Mouse (Mus musculus) midbrain, postnatal 0 days (tissue): ENCODE results near the gene Deup1. TPM values are rescaled to one million over a fixed set of nuclear protein-coding genes. Genes with fewer than 3 reads are reported as not detected.

ENCODE experiments used
- ATAC-seq: fragments of 200-750 bp; cut with Nextera tagmentation; 2 replicates; pipeline ENCODE4 v1.8.0; 2017; ENCODE audit warnings: moderate number of reproducible peaks, mild to moderate bottlenecking, moderate TSS enrichment, moderate library complexity; ENCODE audit not compliant: low FRiP score
- DNase-seq: peaks from one replicate; pipeline ENCODE4 v3.0.0-alpha.2; 2015; ENCODE audit warnings: low spot score
- H3K27ac ChIP-seq: fragments of 300-500 bp; sonication (generic); 2 replicates; pipeline ENCODE4 v1.5.1; 2014; ENCODE audit warnings: low read depth, mild to moderate bottlenecking, low read length, mixed read lengths
- H3K27me3 ChIP-seq: fragments of 300-500 bp; sonication (generic); 2 replicates; pipeline ENCODE4 v1.6.1; 2014; ENCODE audit warnings: low read length, control low read depth, mixed read lengths; ENCODE audit not compliant: insufficient read depth
- H3K36me3 ChIP-seq: fragments of 300-500 bp; sonication (generic); 2 replicates; pipeline ENCODE4 v1.6.1; 2014; ENCODE audit warnings: low read length, control low read depth, mixed read lengths; ENCODE audit not compliant: insufficient read depth
- H3K4me1 ChIP-seq: fragments of 300-500 bp; sonication (generic); 2 replicates; pipeline ENCODE4 v1.6.1; 2014; ENCODE audit warnings: mild to moderate bottlenecking, control low read depth, antibody characterized with exemption, low read length, mixed read lengths; ENCODE audit not compliant: insufficient read depth
- H3K4me2 ChIP-seq: fragments of 300-500 bp; sonication (generic); 2 replicates; pipeline ENCODE4 v1.6.1; 2014; ENCODE audit warnings: low read depth, mild to moderate bottlenecking, low read length, mixed read lengths; ENCODE audit not compliant: poor library complexity, severe bottlenecking
- H3K4me3 ChIP-seq: fragments of 300-500 bp; sonication (generic); 2 replicates; pipeline ENCODE4 v1.5.1; 2014; ENCODE audit warnings: low read depth, mild to moderate bottlenecking, low read length, moderate library complexity
- H3K9ac ChIP-seq: fragments of 300-500 bp; sonication (generic); replicated peaks from 2 replicates; pipeline ENCODE4 v1.6.1; 2014; ENCODE audit warnings: mild to moderate bottlenecking, low read length, moderate library complexity, mixed read lengths; ENCODE audit not compliant: poor library complexity, severe bottlenecking
- H3K9me3 ChIP-seq: fragments of 300-500 bp; sonication (generic); 2 replicates; pipeline ENCODE4 v1.6.1; 2016; ENCODE audit warnings: low read length, control low read depth
- CTCF ChIP-seq: IDR thresholded peaks from 2 replicates; pipeline ENCODE4 v1.5.1; 2016; ENCODE audit warnings: antibody characterized with exemption, mild to moderate bottlenecking
- WGBS: fragments of 180-500 bp; shearing (Covaris S2); extraction: QIAGEN DNeasy Blood & Tissue Kit; methylation state at CpG from one replicate; pipeline ENCODE4 v1.1.7; 2014; 5-methylcytosine and 5-hydroxymethylcytosine counted together
- polyA plus RNA-seq: library from polyadenylated mRNA; unstranded; fragments of >200 nt; fragmentation: Nextera tagmentation; extraction: Ambion mirVana; gene quantifications from 2 replicates; pipeline ENCODE4 v1.2.1, GENCODE M21; 2015
- total RNA-seq: library from RNA; depleted of rRNA; stranded (reverse); fragments of >200 nt; gene quantifications from 2 replicates; pipeline ENCODE4 v1.2.3, GENCODE M21; 2014

Deup1 gene
- total and polyA plus RNA-seq, 2 experiments from 2014 or later, result 2.4 to 2.7 TPM

DNA sequence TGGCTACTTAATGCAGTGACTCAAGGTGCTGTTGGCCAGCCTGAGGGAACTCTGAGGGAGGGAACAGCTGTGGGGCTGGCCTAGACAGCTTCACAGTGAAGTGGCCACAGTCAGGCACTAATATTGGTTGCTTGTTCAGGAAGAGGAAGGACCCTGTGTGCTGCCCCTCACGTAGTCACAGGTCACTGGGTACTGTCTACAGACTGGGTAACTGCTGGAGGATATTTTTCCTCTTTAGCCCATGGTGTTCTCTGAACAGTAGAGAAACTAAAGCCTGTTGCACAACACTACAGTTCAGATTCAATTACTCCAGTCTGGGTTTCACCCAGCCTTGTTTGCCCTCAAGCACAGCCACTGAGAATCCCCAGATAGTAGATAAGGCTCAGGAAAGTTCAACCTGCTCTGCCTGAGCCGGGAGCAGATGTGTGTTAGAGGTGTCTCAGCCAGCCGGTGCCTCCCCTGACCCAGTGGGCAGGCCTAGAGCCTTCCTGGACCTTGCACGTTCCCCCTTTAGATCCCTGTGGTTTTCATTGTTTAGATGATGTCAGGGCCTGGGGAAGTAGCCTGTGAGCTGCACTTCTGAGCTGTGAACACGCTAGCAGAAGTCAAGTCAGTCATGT lies 85.9 kb downstream of the Deup1 start:
- Histone ChIP-seq H3K36me3 (0 out of 2 replicates have a peak, but pooled peaks cover 4% of the 10 kb centered on the region), H3K4me2 (no peak overlapping the region), H3K4me1 (no peaks in the 10 kb centered on the region), H3K27ac (no peak overlapping the region), H3K9me3 (no peaks in the 10 kb centered on the region), H3K9ac (no peak overlapping the region), H3K27me3 (no peaks in the 10 kb centered on the region), H3K4me3 (no peak overlapping the region)
- 78% methylated on average over 5 of the region's 5 CpGs for WGBS
- ATAC-seq (no peak), DNase-seq (no peak)
- no peak for TF ChIP-seq CTCF

GRCm38 (mm10) chr9:15538979-15539533 lies 88.7 kb downstream of the Deup1 start:
- Histone ChIP-seq H3K27ac (no peak overlapping the region), H3K4me3 (no peak overlapping the region), H3K36me3 (no peaks in the 10 kb centered on the region), H3K4me1 (no peaks in the 10 kb centered on the region), H3K27me3 (no peaks in the 10 kb centered on the region), H3K9me3 (no peaks in the 10 kb centered on the region), H3K4me2 (no peak overlapping the region), H3K9ac (no peak overlapping the region)
- WGBS, result 88% methylated on average over 8 of the region's 8 CpGs
- TF ChIP-seq CTCF, result no peak
- DNase-seq (no peak), ATAC-seq (no peak)

DNA sequence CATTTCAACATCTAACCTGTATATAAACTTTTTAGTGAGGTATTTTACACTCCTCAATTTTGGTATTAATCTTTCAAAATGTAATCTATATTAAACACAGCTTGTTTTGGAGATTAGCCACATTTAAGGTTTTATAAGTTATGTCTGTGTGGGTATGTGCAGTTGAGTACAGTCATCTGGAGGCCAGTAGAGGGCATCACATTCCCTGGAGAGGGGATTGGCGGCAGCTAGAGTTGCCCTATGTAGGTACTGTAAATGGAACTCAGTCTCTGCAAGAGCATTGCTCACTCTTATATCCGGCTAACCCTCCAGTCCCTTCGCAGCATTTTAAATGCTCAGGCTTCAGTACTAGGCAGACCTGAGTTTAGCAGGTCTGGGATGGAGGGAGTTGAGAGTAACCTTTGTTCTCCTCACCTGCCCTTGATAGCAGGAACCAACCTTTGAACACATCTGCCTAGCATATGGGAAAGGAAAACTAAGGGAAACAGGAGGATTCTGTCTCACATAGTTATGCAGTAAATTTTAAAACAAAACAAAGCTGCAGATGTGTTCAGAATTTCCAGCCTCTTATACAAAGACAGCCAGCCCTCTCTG lies 90.2 kb downstream of the Deup1 start:
- WGBS, result 99% methylated on average over 3 of the region's 3 CpGs
- H3K9me3 ChIP-seq, result no peaks in the 10 kb centered on the region
- H3K27me3 ChIP-seq, result no peaks in the 10 kb centered on the region
- no peak overlapping the region for H3K4me3 ChIP-seq
- no peaks in the 10 kb centered on the region for H3K4me1 ChIP-seq
- H3K27ac ChIP-seq, result no peak overlapping the region
- no peak overlapping the region for H3K9ac ChIP-seq
- DNase-seq (no peak), ATAC-seq (no peak)
- no peak overlapping the region for H3K4me2 ChIP-seq
- H3K36me3 ChIP-seq, result no peaks in the 10 kb centered on the region
- TF ChIP-seq CTCF, result no peak

- H3K4me3 ChIP-seq, result no peak overlapping the region
- no peak for ATAC-seq
- H3K9me3 ChIP-seq, result no peaks in the 10 kb centered on the region
- H3K27me3 ChIP-seq, result no peaks in the 10 kb centered on the region
- no peaks in the 10 kb centered on the region for H3K36me3 ChIP-seq
- H3K4me2 ChIP-seq, result no peak overlapping the region
- H3K27ac ChIP-seq, result no peak overlapping the region
- no peak overlapping the region for H3K9ac ChIP-seq
- DNase-seq, result no peak
- no peaks in the 10 kb centered on the region for H3K4me1 ChIP-seq
- no peak for TF ChIP-seq CTCF
- 92% methylated on average over 5 of the region's 5 CpGs for WGBS
These were observed 90.8 kb downstream of the Deup1 start for GRCm38 (mm10) chr9:15536861-15537426.

DNA sequence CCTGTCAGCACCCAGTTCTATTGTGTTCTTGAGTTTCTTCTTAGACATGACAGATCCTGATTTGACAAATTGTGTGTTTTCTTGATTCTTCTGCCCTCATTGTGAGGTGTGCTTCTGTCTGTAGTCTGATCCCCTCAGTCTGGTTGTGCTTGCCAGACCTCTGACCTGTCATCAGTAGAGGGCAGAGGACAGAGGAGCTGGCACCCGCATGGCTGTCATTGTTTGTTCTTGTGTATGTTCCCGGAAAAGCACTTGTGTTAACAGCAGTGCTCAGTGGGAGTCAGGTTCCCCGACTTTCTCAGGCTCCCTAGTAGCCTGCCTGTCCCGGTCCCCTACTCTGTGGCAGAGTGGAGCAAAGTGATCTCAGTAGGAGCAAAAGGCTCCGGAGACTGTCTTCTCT lies 92.3 kb downstream of the Deup1 start:
- no peaks in the 10 kb centered on the region for H3K9me3 ChIP-seq
- no peaks in the 10 kb centered on the region for H3K4me1 ChIP-seq
- DNase-seq (no peak), ATAC-seq (no peak)
- no peaks in the 10 kb centered on the region for H3K27me3 ChIP-seq
- H3K4me2 ChIP-seq, result no peak overlapping the region
- no peak for TF ChIP-seq CTCF
- 51% methylated on average over 5 of the region's 5 CpGs for WGBS
- H3K36me3 ChIP-seq, result no peaks in the 10 kb centered on the region
- no peak overlapping the region for H3K9ac ChIP-seq
- H3K27ac ChIP-seq, result no peak overlapping the region
- no peak overlapping the region for H3K4me3 ChIP-seq

- H3K4me1 ChIP-seq, result no peaks in the 10 kb centered on the region
- H3K36me3 ChIP-seq, result no peaks in the 10 kb centered on the region
- no peak for TF ChIP-seq CTCF
- no peaks in the 10 kb centered on the region for H3K9me3 ChIP-seq
- ATAC-seq, result no peak
- no peaks in the 10 kb centered on the region for H3K27me3 ChIP-seq
- no peak overlapping the region for H3K27ac ChIP-seq
- DNase-seq, result no peak
- H3K4me2 ChIP-seq, result no peak overlapping the region
- no peak overlapping the region for H3K9ac ChIP-seq
- H3K4me3 ChIP-seq, result no peak overlapping the region
- 88% methylated on average over 2 of the region's 2 CpGs for WGBS
These were observed 93.6 kb downstream of the Deup1 start for GRCm38 (mm10) chr9:15534110-15534509.
